Mouse (Mus musculus) 3134 (cell line): ENCODE results near the gene Tapt1.
"Not testable (repeated sequence)": the region's sequence is repeated elsewhere in the genome, so short reads cannot be mapped to it uniquely, and the experiment has no call there.

Experiments
- DNase-seq: peaks from one replicate; pipeline ENCODE4 v3.0.0-alpha.2; 2011; ENCODE audit warnings: low spot score; ENCODE audit not compliant: insufficient read length; ENCODE audit errors: extremely low read depth

Tapt1 gene

DNA sequence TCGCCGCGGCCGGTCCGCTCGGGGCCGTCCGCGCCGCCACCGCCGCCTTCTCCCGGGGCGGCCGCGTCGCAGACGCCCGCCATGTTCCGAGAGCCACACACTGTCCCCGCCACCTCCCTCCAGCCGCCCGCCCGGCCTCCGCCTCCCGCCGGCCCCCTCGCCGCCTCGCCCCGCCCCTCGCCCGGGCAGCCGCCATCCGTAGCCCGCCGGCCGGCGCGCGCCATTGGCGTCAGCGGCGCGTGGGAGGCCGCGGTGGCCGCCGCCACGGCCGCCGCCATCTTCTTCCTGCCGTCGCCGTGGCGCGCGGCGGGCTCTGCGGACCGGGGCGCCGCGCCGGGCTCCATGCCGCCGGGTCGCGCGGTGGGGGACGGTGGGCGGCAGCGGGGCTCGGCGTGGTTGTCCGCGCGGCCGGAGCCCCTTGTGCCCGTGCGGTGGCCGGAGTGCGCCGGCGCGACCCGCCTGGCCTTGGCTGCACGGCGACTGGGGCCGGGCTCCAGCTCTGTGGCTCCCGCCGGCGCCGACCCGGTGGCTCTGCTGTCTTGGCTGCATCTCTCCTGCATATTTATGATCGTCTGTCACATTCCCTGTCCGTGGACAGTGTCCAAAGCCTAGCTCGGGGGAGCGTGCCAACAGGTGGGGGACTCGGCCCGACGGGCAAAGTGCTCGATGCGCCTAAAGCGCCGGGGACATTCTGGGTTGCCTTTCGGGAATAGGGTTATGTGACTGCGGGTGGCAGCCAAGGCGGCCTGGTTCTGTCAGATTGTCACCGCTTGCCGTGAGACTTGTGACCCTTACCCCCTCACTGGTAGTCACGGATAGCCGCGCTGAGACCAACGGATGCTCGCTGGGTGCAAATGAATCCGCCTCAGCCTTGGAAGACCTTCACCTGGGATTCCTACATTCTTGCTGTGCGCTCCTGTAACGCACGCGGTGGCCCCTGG, at the start of gene Tapt1:
TSS of gene Tapt1 (minus strand) at position 106 of the 941 bp plus-strand sequence.
- DNase-seq: peak; percentile 72

- DNase-seq: no peak
These were observed 45.1 kb upstream of the Tapt1 start for GRCm38 (mm10) chr5:44271564-44271963.

DNA sequence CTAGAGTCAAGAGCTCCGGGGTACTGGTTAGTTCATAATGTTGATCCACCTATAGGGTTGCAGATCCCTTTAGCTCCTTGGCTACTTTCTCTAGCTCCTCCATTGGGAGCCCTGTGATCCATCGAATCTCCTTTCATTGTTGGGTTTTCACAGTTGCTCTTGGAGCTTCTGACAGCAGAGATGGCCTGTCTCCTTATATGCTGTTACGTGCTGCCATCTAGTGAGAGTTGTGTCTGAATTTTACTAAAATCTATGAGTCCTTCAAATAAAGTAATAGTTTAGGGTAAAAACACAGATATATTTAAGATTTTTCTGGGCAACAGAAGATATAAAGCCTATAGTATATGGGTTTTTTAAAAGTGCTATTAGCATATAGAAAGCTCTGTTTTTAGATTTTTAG, 42.1 kb upstream of the Tapt1 start:
- DNase-seq: not testable (repeated sequence)

GRCm38 (mm10) chr5:44261691-44262090, 35.3 kb upstream of the Tapt1 start:
- no peak for DNase-seq

GRCm38 (mm10) chr5:44261172-44261571, 34.7 kb upstream of the Tapt1 start:
- DNase-seq: no peak

DNA sequence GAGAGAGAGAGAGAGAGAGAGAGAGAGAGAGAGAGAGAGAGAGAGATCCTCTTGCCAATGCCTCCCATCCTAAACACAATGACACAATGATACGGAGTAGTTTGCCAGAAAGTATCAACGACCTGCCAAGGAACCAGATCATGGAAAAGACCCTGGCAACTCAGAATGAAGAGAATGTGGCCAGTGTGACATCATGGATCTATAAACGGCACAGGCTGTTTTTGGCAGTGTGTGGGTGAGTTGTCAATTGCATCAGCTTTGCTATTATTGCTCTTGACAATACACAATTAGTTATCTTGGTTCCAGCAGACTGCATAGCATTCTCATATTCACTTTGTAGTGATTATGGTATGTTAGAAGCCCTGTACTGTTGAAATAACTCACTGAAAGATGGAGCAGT, 33.3 kb upstream of the Tapt1 start:
- no peak for DNase-seq

DNA sequence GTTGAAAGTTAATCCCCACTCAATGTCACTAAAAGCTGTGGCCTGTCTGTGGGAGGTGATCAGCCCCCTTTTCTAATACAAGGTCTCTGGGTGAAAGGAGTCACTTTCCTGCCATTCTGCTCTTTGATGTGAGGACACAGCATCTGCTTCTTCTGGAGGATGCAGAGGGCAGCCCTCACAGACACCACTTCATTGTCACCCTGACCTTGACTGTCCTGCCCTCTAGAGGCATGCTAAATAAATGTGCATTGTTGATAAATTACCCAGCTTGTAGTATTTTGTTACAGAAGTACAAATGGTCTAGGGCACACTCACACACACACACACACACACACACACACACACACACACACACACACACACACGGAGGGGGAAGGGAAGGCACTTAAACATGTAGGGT, 31.7 kb upstream of the Tapt1 start:
- no peak for DNase-seq

- no peak for DNase-seq
These were observed 31.0 kb upstream of the Tapt1 start for GRCm38 (mm10) chr5:44257401-44257800.

DNA sequence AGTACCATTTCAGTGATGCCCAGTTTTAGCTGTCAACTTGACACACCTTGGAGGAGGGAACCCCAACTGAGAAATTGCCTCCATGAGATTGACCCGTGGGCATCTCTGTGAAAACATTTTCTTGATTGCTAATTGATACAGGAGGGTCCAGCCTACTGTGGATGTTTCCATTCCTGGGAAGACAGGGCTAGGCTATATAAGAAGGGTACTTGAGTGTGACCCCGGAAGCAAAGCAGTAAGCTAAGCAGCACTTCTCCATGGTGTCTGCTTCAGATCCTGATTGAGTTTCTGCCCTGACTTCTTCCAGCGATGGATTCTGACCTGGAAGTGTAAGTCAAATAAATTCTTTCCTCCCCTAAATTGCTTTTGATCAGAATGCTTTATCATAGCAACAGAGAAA, 30.1 kb upstream of the Tapt1 start:
- no peak for DNase-seq

DNA sequence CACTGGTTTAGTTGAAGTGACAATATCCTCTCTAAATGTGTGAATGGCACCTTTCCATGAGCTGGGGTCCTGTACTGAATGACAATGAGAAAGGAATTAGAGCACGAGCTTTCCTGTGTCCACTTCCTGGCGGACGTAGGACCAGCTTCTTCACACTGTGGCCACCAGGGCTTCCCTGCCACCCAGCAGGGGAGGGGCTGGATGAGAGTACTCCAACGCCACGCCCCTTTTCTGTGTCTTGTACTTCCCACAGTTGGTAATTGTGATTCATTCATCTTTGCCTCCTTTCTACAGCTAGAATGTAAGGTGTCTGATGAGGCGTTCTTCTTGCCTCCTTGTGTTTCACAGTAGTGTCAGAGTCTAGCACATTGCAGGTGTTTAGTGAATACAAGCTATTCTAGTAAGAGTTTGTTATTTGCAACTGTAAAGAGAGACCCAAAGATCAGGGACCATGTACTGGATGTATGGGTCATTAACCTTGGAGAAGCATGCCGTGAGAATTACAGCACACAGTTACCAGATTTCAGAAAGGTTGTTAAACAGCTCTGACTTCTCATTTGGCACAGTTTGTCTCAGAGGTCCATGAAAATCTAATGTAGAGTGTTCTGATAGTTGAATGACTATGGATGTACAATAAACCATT, 29.5 kb upstream of the Tapt1 start:
- DNase-seq: peak; percentile 26

- DNase-seq: peak; percentile 28
These were observed 27.0 kb upstream of the Tapt1 start for GRCm38 (mm10) chr5:44253449-44253848.

- no peak for DNase-seq
These were observed 26.0 kb upstream of the Tapt1 start for GRCm38 (mm10) chr5:44252395-44252794.

DNA sequence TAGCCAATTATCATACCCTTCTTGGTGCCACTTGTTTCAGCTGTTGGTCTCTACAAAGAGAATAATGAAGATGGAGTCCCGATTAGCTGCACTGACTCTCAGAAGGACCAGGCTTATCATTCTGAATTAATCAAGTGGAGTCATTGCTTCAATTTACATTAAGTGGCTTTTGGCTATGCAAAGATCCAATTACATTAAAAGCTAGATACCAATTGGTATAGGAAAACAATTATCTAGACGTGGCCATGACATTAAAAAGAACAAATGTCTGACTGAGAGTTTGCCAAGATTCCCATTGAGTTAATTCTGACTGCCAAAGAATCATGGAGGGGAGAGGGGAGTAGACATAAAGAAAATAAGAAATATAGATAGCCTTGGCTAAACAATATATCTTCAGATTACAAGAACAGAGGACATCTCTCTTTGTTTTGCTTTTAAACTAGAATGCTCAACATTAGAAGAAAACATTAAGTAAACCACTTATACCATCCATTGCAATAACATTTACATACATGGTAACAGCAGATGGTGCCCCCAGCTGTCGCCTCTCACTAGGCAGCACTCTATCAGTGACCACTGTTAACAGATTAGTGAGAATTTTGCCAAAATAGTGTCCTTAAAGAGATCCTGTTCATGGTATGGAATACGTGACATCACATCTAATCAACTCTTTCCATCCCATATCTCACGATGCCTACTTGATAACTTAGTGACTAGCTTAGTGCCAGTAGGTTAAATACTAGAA, 24.0 kb upstream of the Tapt1 start:
- no peak for DNase-seq

DNA sequence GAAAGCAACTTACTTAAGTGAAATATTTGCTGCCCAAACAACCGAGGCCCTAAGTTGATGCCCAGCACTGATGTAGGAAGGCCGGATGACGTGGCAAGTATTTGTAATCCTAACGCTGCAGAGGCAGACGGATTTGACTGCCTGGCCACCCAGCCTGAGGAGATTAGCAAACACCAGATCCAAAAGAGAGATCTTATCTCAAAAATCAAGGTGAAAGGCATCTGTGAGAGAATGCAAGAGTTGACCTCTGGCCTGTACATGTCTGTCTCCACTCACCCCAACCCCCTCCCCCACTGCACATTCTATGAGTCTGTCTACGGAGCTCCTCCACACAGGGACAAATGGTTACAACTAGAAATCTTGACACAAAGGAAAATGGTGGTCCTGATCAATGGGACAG, 22.9 kb upstream of the Tapt1 start:
- no peak for DNase-seq

GRCm38 (mm10) chr5:44246493-44247217, 20.2 kb upstream of the Tapt1 start:
- no peak for DNase-seq

GRCm38 (mm10) chr5:44244894-44245423, 18.5 kb upstream of the Tapt1 start:
- DNase-seq: no peak

DNA sequence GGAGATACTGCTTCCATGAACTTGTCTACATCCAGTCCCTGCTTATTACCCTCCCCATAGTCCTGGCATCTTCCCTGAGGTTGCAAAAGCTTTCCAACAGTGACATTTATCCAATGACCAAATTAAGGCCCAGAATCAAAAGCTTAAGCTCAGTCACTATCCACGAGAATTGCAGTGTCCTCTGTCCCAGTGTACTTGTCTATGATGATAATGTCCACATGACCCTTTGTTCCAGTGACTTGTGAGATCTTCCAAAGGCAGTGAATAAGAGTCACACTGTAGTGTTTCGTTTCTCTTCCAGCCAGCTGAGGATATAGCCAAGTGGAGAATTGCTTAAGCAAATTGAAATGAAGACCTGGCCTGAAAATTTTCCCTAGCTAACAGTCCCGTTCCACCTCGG, 16.4 kb upstream of the Tapt1 start:
- no peak for DNase-seq

- no peak for DNase-seq
These were observed 15.3 kb upstream of the Tapt1 start for GRCm38 (mm10) chr5:44241726-44242125.

- DNase-seq: no peak
These were observed 13.0 kb upstream of the Tapt1 start for GRCm38 (mm10) chr5:44239187-44240136.
